In the genomic region with DNA sequence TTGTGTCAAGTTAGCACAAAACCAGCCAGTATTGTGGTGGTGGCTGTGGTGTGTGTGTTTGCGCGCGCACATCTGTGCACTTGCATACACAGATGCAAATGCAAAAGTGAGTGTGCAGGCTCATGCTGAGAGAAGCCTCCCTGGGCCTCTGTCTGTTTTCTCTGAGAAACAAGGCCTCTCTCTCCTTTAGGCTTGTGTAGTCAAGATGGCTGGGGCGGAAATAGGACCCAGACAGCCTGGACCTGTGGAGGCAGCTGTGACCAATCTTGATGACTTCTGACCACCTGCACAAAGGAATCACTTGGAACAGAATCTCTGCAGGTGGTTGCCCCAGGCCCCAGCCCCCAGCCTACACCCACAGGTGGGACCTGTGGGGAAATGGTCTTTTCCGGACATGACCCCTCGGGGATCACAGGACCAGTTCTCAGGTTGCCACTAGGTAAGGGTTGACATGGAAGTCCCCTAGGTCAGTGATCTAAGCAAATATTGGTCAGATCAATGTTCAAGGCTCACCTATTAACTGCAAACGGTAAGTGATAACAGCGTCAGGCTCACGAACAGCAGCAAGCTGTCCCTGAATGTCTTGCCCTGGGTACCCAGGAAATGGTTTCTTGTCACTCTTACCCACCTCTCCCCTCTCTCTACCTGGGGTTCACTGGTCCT, we compare ENCODE assay signal across 18 mouse cellular contexts.
DNase-seq lines count a peak whose midpoint lies in the region; ATAC-seq and TF ChIP-seq lines count a peak whose summit lies in the region.
"Had no signal": no experiment of that assay in that cellular context is flagged by ENCODE, and none has a peak within 500 bp of the region (broad histone marks: within the 10 kb centered on the region; RNA-seq: fewer than 3 reads in every experiment).

No protein-coding gene starts in this region.

- whole genome bisulfite sequencing in forebrain, embryonic 11.5 days = 92% methylated on average over 9 of the region's 9 CpGs
- 92% methylated on average over 9 of the region's 9 CpGs for WGBS in forebrain, embryonic 12.5 days
- WGBS in heart, embryonic 16.5 days = 77% methylated on average over 9 of the region's 9 CpGs
- WGBS in liver, embryonic 15.5 days (ENCODE audit: insufficient replicate concordance) = 55% methylated on average over 9 of the region's 9 CpGs
- 83% methylated on average over 9 of the region's 9 CpGs for WGBS in kidney, embryonic 16.5 days

- TF ChIP-seq RAD21 in MEL (IDR thresholded peaks at IDR 0.05; ENCODE audit: low read depth, low read length) = no peak

- intact Hi-C loops in heart, postnatal 14 days (cut with DNase I) = no loop called here

- peak; percentile 21 for DNase-seq in forebrain, embryonic 11.5 days (ENCODE audit: low spot score)
- no peak for DNase-seq in heart, postnatal 14 days
- no peak for DNase-seq in MEL (ENCODE audit: low read depth, low spot score)
- no peak for DNase-seq in spleen, adult 12 weeks (ENCODE audit: low spot score)
- DNase-seq: cerebellum, adult 9-10 months; kidney, postnatal 10 days; lung, adult 18-20 months; right cerebral cortex, postnatal 25 days had no signal

- no peaks in the 10 kb centered on the region for H3K4me1 ChIP-seq in forebrain, embryonic 11.5 days (replicated peaks; ENCODE audit: control insufficient read depth, insufficient read depth, low read length)
- H3K4me1 ChIP-seq in forebrain, embryonic 12.5 days = peaks cover 7% of the 10 kb centered on the region; the same call in 1 of the 2 replicates
- peaks cover 10% of the 10 kb centered on the region for H3K4me1 ChIP-seq in heart, embryonic 16.5 days (ENCODE audit: control insufficient read depth, insufficient read depth, low read length)
- H3K4me1 ChIP-seq in MEL (ENCODE audit: control insufficient read depth in 1 of 2, insufficient read depth in 2 of 2, low read length in 2 of 2) = peaks cover 4 to 5% of the 10 kb centered on the region in 2 experiments; a peak in 3 of 4 replicates
- peaks cover 38% of the 10 kb centered on the region for H3K4me1 ChIP-seq in liver, embryonic 15.5 days (replicated peaks)
- H3K4me1 ChIP-seq in kidney, embryonic 16.5 days (ENCODE audit: insufficient read depth, low read length) = 0 out of 2 replicates have a peak, but pooled peaks cover 2% of the 10 kb centered on the region

- no peak for TF ChIP-seq EP300 in MEL (IDR thresholded peaks at IDR 0.05; ENCODE audit: low read depth in 1 of 2, low read length in 2 of 2)

- no peak overlapping the region for H3K27ac ChIP-seq in forebrain, embryonic 11.5 days (ENCODE audit: low read depth, low read length)
- H3K27ac ChIP-seq in forebrain, embryonic 12.5 days = no peak overlapping the region
- H3K27ac ChIP-seq in heart, embryonic 16.5 days (ENCODE audit: low read length) = peak overlapping the region; percentile 88
- H3K27ac ChIP-seq in MEL (ENCODE audit: control insufficient read depth, low read depth, low read length) = peak overlapping the region; percentile 41
- peak overlapping the region; percentile 72 for H3K27ac ChIP-seq in liver, embryonic 15.5 days (replicated peaks)
- H3K27ac ChIP-seq in kidney, embryonic 16.5 days (ENCODE audit: low read length) = no peak overlapping the region
- H3K27ac ChIP-seq: forebrain, embryonic 15.5 days; hindbrain, embryonic 10.5 days; macrophage had no signal

- no peak overlapping the region for H3K4me3 ChIP-seq in forebrain, embryonic 11.5 days (ENCODE audit: low read depth, low read length)
- no peak overlapping the region for H3K4me3 ChIP-seq in forebrain, embryonic 12.5 days (replicated peaks)
- H3K4me3 ChIP-seq in heart, embryonic 16.5 days (ENCODE audit: low read length) = no peak overlapping the region
- peak overlapping the region in 1 of 2 experiments; percentile 32; a peak in 1 of 4 replicates for H3K4me3 ChIP-seq in MEL (ENCODE audit: control insufficient read depth in 1 of 2, insufficient read depth in 1 of 2, low read depth in 2 of 2, low read length in 2 of 2)
- H3K4me3 ChIP-seq in liver, embryonic 15.5 days (replicated peaks) = no peak overlapping the region
- no peak overlapping the region for H3K4me3 ChIP-seq in kidney, embryonic 16.5 days (ENCODE audit: low read length)
- H3K4me3 ChIP-seq: forebrain, embryonic 15.5 days; hindbrain, embryonic 10.5 days had no signal

- no peaks in the 10 kb centered on the region for H3K27me3 ChIP-seq in forebrain, embryonic 11.5 days (ENCODE audit: control insufficient read depth, insufficient read depth, low read length)
- H3K27me3 ChIP-seq in forebrain, embryonic 12.5 days = 0 out of 2 replicates have a peak, but pooled peaks cover 3% of the 10 kb centered on the region
- H3K27me3 ChIP-seq in heart, embryonic 16.5 days (ENCODE audit: control insufficient read depth, insufficient read depth, low read length) = no peaks in the 10 kb centered on the region
- no peaks in the 10 kb centered on the region for H3K27me3 ChIP-seq in MEL (ENCODE audit: control insufficient read depth in 1 of 2, insufficient read depth in 2 of 2, low read length in 2 of 2)
- H3K27me3 ChIP-seq in liver, embryonic 15.5 days = no peaks in the 10 kb centered on the region
- H3K27me3 ChIP-seq in kidney, embryonic 16.5 days (ENCODE audit: insufficient read depth, low read length) = no peaks in the 10 kb centered on the region
- H3K27me3 ChIP-seq: forebrain, embryonic 15.5 days had no signal

- H3K4me2 ChIP-seq in forebrain, embryonic 11.5 days (ENCODE audit: low read depth, low read length, severe bottlenecking) = no peak overlapping the region
- H3K4me2 ChIP-seq in forebrain, embryonic 12.5 days = no peak overlapping the region
- peak overlapping the region; percentile 22; the same call in 1 of the 2 replicates for H3K4me2 ChIP-seq in heart, embryonic 16.5 days (ENCODE audit: low read depth, low read length)
- H3K4me2 ChIP-seq in liver, embryonic 15.5 days = peak overlapping the region; percentile 30
- no peak overlapping the region for H3K4me2 ChIP-seq in kidney, embryonic 16.5 days (replicated peaks; ENCODE audit: low read depth, low read length)
- H3K4me2 ChIP-seq: forebrain, embryonic 15.5 days had no signal

- H3K36me3 ChIP-seq in forebrain, embryonic 11.5 days (ENCODE audit: control insufficient read depth, insufficient read depth, low read length) = no peaks in the 10 kb centered on the region
- no peaks in the 10 kb centered on the region for H3K36me3 ChIP-seq in forebrain, embryonic 12.5 days (replicated peaks)
- H3K36me3 ChIP-seq in heart, embryonic 16.5 days (ENCODE audit: control insufficient read depth, insufficient read depth) = no peaks in the 10 kb centered on the region
- peaks cover 0 to 5% of the 10 kb centered on the region in 2 experiments; a peak in 1 of 4 replicates for H3K36me3 ChIP-seq in MEL (ENCODE audit: control insufficient read depth in 1 of 2, insufficient read depth in 2 of 2, low read length in 2 of 2)
- no peaks in the 10 kb centered on the region for H3K36me3 ChIP-seq in liver, embryonic 15.5 days (replicated peaks)
- no peaks in the 10 kb centered on the region for H3K36me3 ChIP-seq in kidney, embryonic 16.5 days (ENCODE audit: insufficient read depth, low read length)
- H3K36me3 ChIP-seq: forebrain, embryonic 15.5 days; hindbrain, embryonic 10.5 days had no signal

- no peaks in the 10 kb centered on the region for H3K79me2 ChIP-seq in MEL (ENCODE audit: control insufficient read depth, insufficient read depth, low read length, poor library complexity)

- ATAC-seq in forebrain, embryonic 11.5 days (replicated peaks; ENCODE audit: low FRiP score) = no peak
- no peak for ATAC-seq in forebrain, embryonic 12.5 days (ENCODE audit: low FRiP score)
- ATAC-seq in heart, embryonic 16.5 days (replicated peaks; ENCODE audit: extremely low read depth, insufficient read depth, low FRiP score) = no peak
- peak; percentile 58 for ATAC-seq in liver, embryonic 15.5 days (ENCODE audit: insufficient read depth)
- ATAC-seq in kidney, embryonic 16.5 days (ENCODE audit: low FRiP score, low TSS enrichment) = no peak
- ATAC-seq: activated CD4-positive, CD25-positive, alpha-beta regulatory T cell, adult 4 months; forebrain, embryonic 15.5 days; inflammation-experienced regulatory T-cells, adult 6 months; midbrain, embryonic 16.5 days had no signal

- H3K9ac ChIP-seq in forebrain, embryonic 11.5 days (ENCODE audit: low read length) = no peak overlapping the region; the same call in 1 of the 2 replicates
- no peak overlapping the region for H3K9ac ChIP-seq in forebrain, embryonic 12.5 days
- peak overlapping the region; percentile 64 for H3K9ac ChIP-seq in heart, embryonic 16.5 days (ENCODE audit: low read length)
- peak overlapping the region; percentile 25 for H3K9ac ChIP-seq in MEL (ENCODE audit: control insufficient read depth, low read depth, low read length, poor library complexity, severe bottlenecking)
- no peak overlapping the region for H3K9ac ChIP-seq in liver, embryonic 15.5 days
- H3K9ac ChIP-seq in kidney, embryonic 16.5 days (replicated peaks; ENCODE audit: low read length) = no peak overlapping the region
- H3K9ac ChIP-seq: forebrain, embryonic 15.5 days had no signal

- no peak for TF ChIP-seq CTCF in MEL (IDR thresholded peaks at IDR 0.05 in 2 of 3, conservative IDR thresholded peaks at IDR 0.05 in 1 of 3; ENCODE audit: control insufficient read depth in 1 of 3, insufficient read depth in 1 of 3, low read depth in 2 of 3, low read length in 3 of 3, poor library complexity in 1 of 3, severe bottlenecking in 1 of 3)

- no peak for TF ChIP-seq POLR2A in MEL (IDR thresholded peaks at IDR 0.05; ENCODE audit: control insufficient read depth in 1 of 2, insufficient read depth in 1 of 2, low read depth in 1 of 2, low read length in 2 of 2, poor library complexity in 1 of 2)

- no peaks in the 10 kb centered on the region for H3K9me3 ChIP-seq in forebrain, embryonic 11.5 days (ENCODE audit: control insufficient read depth, low read length)
- H3K9me3 ChIP-seq in forebrain, embryonic 12.5 days = no peaks in the 10 kb centered on the region
- H3K9me3 ChIP-seq in heart, embryonic 16.5 days (replicated peaks; ENCODE audit: control insufficient read depth, low read length) = no peaks in the 10 kb centered on the region
- no peaks in the 10 kb centered on the region for H3K9me3 ChIP-seq in MEL (replicated peaks; ENCODE audit: insufficient read depth, low read length)
- H3K9me3 ChIP-seq in liver, embryonic 15.5 days (replicated peaks) = no peaks in the 10 kb centered on the region
- H3K9me3 ChIP-seq in kidney, embryonic 16.5 days (ENCODE audit: low read length) = no peaks in the 10 kb centered on the region
- H3K9me3 ChIP-seq: forebrain, embryonic 15.5 days; hindbrain, embryonic 10.5 days had no signal

TF ChIP-seq in MEL, 35 proteins besides CTCF, POLR2A, EP300 and RAD21:
- TF ChIP-seq ZC3H11A (IDR thresholded peaks at IDR 0.05; ENCODE audit: low read depth, low read length) (no peak), USF1 (IDR thresholded peaks at IDR 0.05; ENCODE audit: low read depth, low read length) (no peak), TBP (IDR thresholded peaks at IDR 0.05; ENCODE audit: low read depth, low read length) (no peak)

Comparison
In these comparisons a context has a peak if more than half of its experiments do, and no peak if none do; other contexts are left out.
1. H3K27ac ChIP-seq: peak in heart, embryonic 16.5 days (single experiment), MEL (single experiment) and liver, embryonic 15.5 days (single experiment); none in forebrain, embryonic 11.5 days (single experiment), forebrain, embryonic 12.5 days (single experiment) and kidney, embryonic 16.5 days (single experiment).
2. H3K4me2 ChIP-seq: peak in heart, embryonic 16.5 days (single experiment) and liver, embryonic 15.5 days (single experiment); none in forebrain, embryonic 11.5 days (single experiment), forebrain, embryonic 12.5 days (single experiment) and kidney, embryonic 16.5 days (single experiment).
3. H3K9ac ChIP-seq: peak in heart, embryonic 16.5 days (single experiment) and MEL (single experiment); none in forebrain, embryonic 11.5 days (single experiment), forebrain, embryonic 12.5 days (single experiment), liver, embryonic 15.5 days (single experiment) and kidney, embryonic 16.5 days (single experiment).